Mouse (Mus musculus) MEL (cell line): ENCODE measurements around the gene Bri3bp.

ENCODE experiments used
- CTCF ChIP-seq, 3 experiments: IDR thresholded peaks in 2 of 3; conservative IDR thresholded peaks in 1 of 3; 2 replicates each; pipeline ENCODE4 v1.5.1; 2011 to 2012; ENCODE audit warnings: low read length in 3 of 3, low read depth in 2 of 3, mild to moderate bottlenecking in 2 of 3, improper control_type of control experiment in 1 of 3, inconsistent platforms in 1 of 3, mixed read lengths in 1 of 3, moderate library complexity in 1 of 3; ENCODE audit not compliant: control insufficient read depth in 1 of 3, insufficient read depth in 1 of 3, poor library complexity in 1 of 3, severe bottlenecking in 1 of 3
- EP300 ChIP-seq, 2 experiments: IDR thresholded peaks; 2 replicates each; pipeline ENCODE4 v1.6.1; 2011; ENCODE audit warnings: improper control_type of control experiment in 2 of 2, low read length in 2 of 2, low read depth in 1 of 2, mild to moderate bottlenecking in 1 of 2
- MAX ChIP-seq: IDR thresholded peaks from 2 replicates; pipeline ENCODE4 v1.6.1; 2011; ENCODE audit warnings: low read length, improper control_type of control experiment
- MXI1 ChIP-seq: IDR thresholded peaks from 2 replicates; pipeline ENCODE4 v1.6.1; 2011; ENCODE audit warnings: mild to moderate bottlenecking, low read depth, low read length, improper control_type of control experiment
- POLR2A ChIP-seq, 2 experiments: IDR thresholded peaks; 2 replicates each; pipeline ENCODE4 v1.6.1; 2011 to 2012; ENCODE audit warnings: low read length in 2 of 2, mild to moderate bottlenecking in 2 of 2, control low read depth in 1 of 2, improper control_type of control experiment in 1 of 2, low read depth in 1 of 2, moderate library complexity in 1 of 2; ENCODE audit not compliant: control insufficient read depth in 1 of 2, insufficient read depth in 1 of 2, poor library complexity in 1 of 2
- POLR2AphosphoS2 ChIP-seq: IDR thresholded peaks from 2 replicates; pipeline ENCODE4 v1.6.1; 2011; ENCODE audit warnings: low read length, improper control_type of control experiment
- USF1 ChIP-seq: IDR thresholded peaks from 2 replicates; pipeline ENCODE4 v1.6.1; 2014; ENCODE audit warnings: low read depth, mild to moderate bottlenecking, inconsistent platforms, low read length, improper control_type of control experiment, moderate library complexity
- ZKSCAN1 ChIP-seq: IDR thresholded peaks from 2 replicates; pipeline ENCODE4 v1.6.1; 2012; ENCODE audit warnings: low read depth, mild to moderate bottlenecking, inconsistent platforms, low read length, improper control_type of control experiment, moderate library complexity

DNA sequence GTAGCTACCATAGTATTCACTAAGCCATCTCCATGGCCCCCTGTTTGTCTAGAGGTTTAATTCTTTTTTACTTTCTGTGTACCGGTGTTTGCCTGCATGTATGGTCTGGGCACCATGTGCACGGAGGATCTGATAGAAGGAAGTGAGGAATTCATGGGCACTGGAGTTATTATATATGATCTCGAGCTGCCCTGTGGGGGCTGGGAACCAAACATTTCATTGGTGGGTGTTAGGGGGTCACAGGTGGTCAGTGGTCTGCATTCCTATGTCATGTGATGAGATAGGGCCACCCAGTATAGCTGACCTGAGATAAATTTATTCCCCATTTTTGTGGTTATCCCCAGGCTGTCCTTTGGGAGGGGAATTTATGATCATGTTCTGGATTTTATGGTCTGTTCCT lies 46.4 kb upstream of the Bri3bp start:
- no peak for TF ChIP-seq MAX
- TF ChIP-seq MXI1, result 0 out of 2 replicates have a peak, but pooled peaks have one; percentile 15
- TF ChIP-seq USF1, result peak; percentile 4; the same call in 1 of the 2 replicates
- no peak for TF ChIP-seq ZKSCAN1
- TF ChIP-seq CTCF (IDR thresholded peaks at IDR 0.05 in 2 of 3, conservative IDR thresholded peaks at IDR 0.05 in 1 of 3; ENCODE audit: control insufficient read depth in 1 of 3, insufficient read depth in 1 of 3, low read depth in 2 of 3, low read length in 3 of 3, poor library complexity in 1 of 3, severe bottlenecking in 1 of 3), result no peak
- TF ChIP-seq POLR2AphosphoS2, result no peak
- TF ChIP-seq EP300 (IDR thresholded peaks at IDR 0.05; ENCODE audit: low read depth in 1 of 2, low read length in 2 of 2), result no peak
- TF ChIP-seq POLR2A (IDR thresholded peaks at IDR 0.05; ENCODE audit: control insufficient read depth in 1 of 2, insufficient read depth in 1 of 2, low read depth in 1 of 2, low read length in 2 of 2, poor library complexity in 1 of 2), result peak; percentile 41 to 44; a peak in 2 of 4 replicates
